Mouse (Mus musculus): ENCODE measurements around the gene Ak8.

GRCm38 (mm10) chr2:28656216-28656615, 43.7 kb upstream of the Ak8 start:
- TF ChIP-seq EP300 (IDR thresholded peaks at IDR 0.05; ENCODE audit: insufficient read depth, low read depth, low read length), result no peak
- no peak for TF ChIP-seq POLR2A (IDR thresholded peaks at IDR 0.05; ENCODE audit: insufficient read depth, low read depth, low read length)
